Mouse (Mus musculus) cortical plate, adult 2 months (tissue): ENCODE measurements around the gene Yae1d1.

Experiments
- CTCF ChIP-seq: fragments of 200-500 bp; IDR thresholded peaks from 2 replicates; pipeline ENCODE4 v1.5.1; 2011; ENCODE audit warnings: mild to moderate bottlenecking, control low read depth, low read length; ENCODE audit not compliant: insufficient read depth; ENCODE audit errors: extremely low read depth
- POLR2A ChIP-seq: fragments of 200-500 bp; IDR thresholded peaks from 2 replicates; pipeline ENCODE4 v1.6.1; 2011; ENCODE audit warnings: mild to moderate bottlenecking, low read length, control low read depth; ENCODE audit not compliant: insufficient read depth; ENCODE audit errors: extremely low read depth

DNA sequence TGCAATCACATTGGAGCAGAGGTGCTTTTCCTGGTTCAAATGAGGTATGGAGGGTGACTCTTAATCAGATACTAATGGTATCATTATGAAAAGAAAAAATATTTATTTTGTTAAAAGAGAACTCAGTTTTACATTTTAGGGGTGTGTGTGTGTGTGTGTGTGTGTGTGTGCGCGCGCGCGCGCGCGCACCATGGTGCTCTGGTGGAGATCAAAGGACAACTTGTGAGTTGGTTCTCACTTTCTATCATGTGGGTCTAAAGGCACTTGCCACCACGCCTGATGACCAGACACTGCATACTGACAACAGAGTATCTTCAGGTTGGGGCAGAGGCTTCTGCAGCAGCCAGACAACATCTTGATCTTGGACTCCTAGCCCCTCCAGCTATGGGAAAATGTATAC is 18.4 kb downstream of the Yae1d1 start:
- TF ChIP-seq CTCF, result no peak
- TF ChIP-seq POLR2A, result no peak
